Mouse (Mus musculus) c-Kit-positive CD71-positive TER-119-negative erythroid progenitor cells, embryonic 14.5 days (primary cell): ENCODE data around the gene Ciao1.
"Not testable (repeated sequence)": the region's sequence is repeated elsewhere in the genome, so short reads cannot be mapped to it uniquely, and the experiment has no call there.

Source experiments
- DNase-seq: peaks from one replicate; pipeline ENCODE4 v3.0.0-alpha.2; 2013; ENCODE audit warnings: low read depth

Ciao1 gene

DNA sequence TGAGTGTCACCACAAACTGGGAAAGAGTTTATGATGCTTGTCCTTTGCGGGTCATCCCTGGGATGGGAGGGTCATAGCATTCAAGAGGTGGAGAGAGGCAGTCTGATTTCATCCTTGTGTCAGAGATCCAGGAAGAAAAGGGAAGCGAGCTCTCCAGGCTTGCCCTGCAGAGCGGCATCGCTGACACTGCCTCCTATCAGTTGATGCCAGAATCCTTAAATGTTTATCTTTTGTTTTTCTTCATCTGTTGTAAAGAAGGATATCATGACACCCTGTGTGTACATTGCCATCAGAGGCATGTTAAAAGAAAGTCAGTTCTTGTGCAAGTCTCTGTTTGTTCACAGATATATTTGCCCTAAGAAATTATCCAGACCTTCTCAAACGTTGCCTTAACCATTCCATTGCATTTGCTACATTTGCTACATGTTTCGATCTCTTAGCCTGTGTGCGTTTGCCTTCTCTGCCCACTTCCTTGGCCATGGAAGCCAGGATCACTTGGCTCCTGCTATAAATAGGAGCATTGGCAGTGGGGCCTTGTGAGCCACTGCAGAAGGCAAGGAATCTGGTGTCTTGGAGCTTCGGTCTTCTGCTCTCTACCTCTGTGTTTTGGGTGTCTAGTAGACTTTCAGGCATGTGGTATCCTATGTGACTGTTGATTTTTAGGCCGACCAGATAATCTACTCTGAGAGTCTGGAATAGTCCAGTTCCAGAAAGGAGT lies 2.8 kb upstream of the Ciao1 start:
- no peak for DNase-seq

DNA sequence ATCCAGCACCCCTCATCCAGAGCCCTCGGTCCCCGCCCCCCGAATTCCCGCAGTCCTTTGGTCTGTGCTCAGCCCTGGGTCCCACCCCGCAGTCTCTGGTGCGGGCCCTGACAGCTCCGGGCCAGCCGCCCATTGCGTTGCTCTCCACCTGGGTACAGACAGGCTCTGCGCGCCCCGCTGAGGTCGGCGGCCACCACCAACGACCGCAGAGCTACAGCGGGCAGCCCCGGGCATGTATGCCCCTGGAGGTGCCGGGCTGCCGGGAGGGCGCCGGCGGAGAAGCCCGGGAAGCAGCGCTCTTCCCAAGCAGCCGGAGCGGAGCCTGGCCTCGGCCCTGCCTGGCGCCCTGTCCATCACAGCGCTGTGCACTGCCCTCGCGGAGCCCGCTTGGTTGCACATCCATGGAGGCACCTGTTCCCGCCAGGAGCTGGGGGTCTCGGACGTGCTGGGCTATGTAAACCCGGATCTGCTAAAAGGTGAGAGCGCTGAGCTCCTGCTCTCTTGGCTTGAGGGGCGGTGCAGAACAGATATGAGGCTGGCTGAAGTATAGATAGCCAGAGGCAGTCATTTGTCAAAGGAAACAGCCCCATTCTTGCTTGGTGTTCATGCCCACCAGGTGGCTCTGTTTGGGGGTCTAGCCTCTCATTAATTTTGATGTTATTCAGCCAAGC lies 853 bp upstream of the Ciao1 start:
- no peak for DNase-seq

DNA sequence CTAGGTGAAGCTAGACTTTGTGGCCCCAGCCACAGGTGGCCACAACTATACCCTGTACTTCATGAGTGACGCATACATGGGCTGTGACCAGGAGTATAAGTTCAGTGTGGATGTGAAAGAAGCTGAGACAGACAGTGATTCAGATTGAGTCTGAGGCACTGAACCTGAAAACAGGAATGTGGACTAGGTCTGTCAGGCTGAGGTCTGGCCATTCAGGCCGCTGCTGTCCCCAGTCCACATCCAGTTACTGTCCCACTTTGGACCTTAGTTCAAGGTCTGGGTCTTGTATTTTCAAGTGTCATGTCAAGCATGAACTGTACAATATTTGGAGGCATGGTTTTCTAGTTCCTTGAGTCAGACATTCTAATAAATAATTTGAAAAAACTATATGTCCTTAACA lies 7.6 kb downstream of the Ciao1 start:
- no peak for DNase-seq

DNA sequence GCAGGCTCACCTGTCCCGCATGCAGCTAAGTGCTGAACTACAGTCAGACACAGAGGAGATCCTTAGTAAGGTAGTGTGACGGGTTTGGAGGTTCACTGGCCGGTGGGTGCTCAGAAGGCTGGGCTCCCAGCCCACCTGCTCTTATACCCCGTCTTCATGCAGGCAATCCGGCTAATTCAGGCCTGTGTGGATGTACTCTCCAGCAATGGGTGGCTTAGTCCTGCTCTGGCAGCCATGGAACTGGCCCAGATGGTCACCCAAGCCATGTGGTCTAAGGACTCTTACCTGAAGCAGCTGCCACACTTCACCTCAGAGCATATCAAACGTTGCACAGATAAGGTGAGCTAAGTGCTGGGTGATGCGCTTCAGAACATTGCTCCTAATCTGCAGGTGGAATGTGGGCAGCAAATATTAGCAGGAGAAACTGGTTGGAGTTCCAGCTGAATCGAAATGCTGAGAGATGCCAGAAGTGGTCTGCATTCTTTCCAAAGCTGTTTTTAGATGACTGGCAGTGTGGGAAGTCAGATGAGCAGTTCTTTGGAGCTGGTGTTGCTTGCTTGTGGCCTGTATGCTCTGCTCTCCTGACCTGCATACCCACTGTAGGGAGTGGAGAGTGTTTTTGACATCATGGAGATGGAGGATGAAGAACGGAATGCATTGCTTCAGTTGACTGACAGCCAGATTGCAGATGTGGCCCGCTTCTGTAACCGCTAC lies 9.6 kb downstream of the Ciao1 start:
- no peak for DNase-seq

- no peak for DNase-seq
These were observed 22.4 kb downstream of the Ciao1 start for GRCm38 (mm10) chr2:127225261-127225660.

DNA sequence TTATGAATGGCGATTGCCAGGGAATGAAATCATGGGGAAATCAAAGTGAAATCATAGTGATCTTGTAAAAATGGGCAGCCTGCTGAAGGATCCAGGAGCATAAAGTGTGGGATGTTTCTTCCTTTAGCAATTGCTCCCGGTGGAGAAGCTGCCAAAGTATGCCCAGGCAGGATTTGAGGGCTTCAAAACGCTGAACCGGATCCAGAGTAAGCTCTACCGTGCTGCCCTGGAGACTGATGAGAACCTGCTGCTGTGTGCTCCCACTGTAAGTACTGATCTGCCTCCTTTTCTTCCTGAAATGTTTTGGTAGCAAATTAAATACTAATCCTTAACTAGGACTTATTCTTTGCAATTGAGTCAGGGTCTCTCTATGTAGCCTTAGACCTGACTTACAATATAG lies 29.9 kb downstream of the Ciao1 start:
- no peak for DNase-seq

GRCm38 (mm10) chr2:127210701-127211100 lies 36.9 kb downstream of the Ciao1 start:
- no peak for DNase-seq

- DNase-seq: no peak
These were observed 39.2 kb downstream of the Ciao1 start for GRCm38 (mm10) chr2:127208452-127208769.

DNA sequence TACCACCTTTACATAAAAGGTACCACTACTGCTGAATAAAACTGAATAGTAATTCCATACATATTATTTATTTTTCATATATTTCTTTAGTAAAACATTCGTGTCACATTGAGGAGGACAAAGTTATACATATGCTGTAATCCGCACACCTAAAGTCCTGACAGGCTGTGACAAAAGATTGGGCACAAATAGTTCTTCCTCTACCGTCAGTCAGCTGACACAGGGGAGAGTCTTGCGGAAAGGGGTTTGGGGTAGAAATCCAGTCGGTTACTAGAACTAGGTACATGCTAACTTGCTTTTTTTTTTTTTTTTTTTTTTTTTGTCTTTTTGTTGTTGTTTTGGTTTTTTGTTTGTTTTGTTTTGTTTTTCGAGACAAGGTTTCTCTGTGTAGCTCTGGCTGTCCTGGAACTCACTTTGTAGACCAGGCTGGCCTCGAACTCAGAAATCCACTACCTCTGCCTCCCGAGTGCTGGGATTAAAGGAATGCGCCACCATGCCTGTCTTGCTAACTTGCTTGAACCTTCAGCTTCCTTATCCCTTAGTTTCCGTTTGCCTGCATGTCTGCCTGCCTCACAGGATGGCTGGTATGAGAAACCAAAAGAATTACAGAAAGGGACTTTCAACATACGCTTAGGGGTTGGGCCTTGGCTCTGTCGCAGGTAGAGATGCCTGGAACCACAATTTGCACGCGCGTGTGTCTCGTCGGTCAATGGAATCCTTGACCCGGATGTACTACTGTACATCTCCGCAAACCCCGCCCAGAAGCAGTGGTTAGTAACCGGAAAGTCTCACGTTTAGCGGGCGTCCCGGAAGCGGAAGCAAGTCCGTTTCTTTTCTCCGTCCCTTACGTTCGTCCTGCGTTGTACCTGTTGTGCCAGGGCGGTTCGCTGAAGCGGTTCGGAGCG lies 39.8 kb downstream of the Ciao1 start, which contains the start of the genes 1810024B03Rik and Snrnp200:
1810024B03Rik (minus strand) TSS at position 734 of the 905 bp plus-strand sequence.
Snrnp200 (plus strand) TSS at position 840 of the 905 bp plus-strand sequence.
- peak; percentile 96 for DNase-seq

- peak; percentile 19 for DNase-seq
These were observed 40.7 kb downstream of the Ciao1 start for GRCm38 (mm10) chr2:127206916-127207315.

DNA sequence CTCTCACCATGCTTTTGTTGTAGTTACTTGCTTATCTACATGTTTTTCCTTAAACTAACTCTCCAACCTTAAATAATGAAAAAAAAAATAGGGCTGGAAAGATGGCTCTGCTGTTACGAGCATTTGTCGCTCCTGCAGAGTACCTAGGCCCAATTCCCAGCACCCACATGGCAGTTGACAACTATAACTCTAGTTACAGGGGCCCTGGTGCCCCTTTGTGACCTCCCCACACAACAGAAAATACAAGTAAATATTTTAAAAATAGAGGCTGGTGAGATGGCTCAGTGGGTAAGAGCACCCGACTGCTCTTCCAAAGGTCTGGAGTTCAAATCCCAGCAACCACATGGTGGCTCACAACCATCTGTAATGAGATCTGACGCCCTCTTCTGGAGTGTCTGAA lies 41.7 kb downstream of the Ciao1 start:
- DNase-seq: not testable (repeated sequence)

DNA sequence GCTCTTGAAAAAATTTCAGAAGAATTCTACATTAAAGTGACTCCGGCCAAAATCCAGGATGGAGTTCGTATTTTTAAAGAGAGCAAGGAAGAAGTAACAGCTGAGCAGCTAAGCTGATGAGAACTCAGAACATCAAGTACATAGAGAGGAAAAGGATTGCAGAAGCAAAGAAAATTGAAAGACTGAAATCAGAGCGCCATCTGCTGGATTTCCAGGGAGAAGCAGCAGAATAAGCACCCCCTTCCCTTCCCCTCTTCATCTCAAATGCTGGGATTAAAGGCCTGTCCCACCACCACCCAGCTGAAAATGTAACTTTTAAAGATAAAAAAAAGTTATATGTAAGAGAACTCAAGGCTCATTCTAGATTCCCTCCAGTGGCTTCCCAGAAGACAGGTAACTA lies 42.7 kb downstream of the Ciao1 start:
- peak; percentile 66 for DNase-seq
